Mouse (Mus musculus) skeletal muscle tissue, adult 2 months (tissue): ENCODE measurements at regions not wholly inside any gene's neighbourhood (a gene's known extent, or its start where the extent isn't known, plus 50 kb on each side); places are given as distances from the start of the nearest gene placed in this dataset.

Source experiments
- DNase-seq: peaks from one replicate; pipeline ENCODE4 v3.0.0-alpha.2; 2012; ENCODE audit warnings: low read depth, low spot score

DNA sequence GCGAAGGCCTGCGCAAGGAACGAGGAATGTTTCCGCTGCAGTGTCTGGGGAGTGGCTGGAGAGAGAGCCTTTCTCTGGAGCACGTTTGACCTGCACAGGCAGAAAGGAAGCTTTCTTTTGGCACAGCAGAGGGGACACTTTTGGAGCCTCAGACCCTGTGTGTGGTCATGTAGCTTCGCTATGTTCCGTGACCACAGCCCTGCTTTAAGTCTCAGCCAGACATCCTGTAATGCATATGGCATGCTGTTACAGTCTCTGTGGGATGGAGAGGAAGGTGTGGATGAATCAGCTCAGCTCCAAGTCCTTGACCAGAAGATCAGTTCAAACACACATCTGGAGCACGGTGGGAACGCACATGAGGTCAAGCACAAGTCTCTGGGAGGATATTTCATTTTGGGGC is 107.3 kb upstream of the Tnp1 start:
- DNase-seq, result peak; percentile 32

DNA sequence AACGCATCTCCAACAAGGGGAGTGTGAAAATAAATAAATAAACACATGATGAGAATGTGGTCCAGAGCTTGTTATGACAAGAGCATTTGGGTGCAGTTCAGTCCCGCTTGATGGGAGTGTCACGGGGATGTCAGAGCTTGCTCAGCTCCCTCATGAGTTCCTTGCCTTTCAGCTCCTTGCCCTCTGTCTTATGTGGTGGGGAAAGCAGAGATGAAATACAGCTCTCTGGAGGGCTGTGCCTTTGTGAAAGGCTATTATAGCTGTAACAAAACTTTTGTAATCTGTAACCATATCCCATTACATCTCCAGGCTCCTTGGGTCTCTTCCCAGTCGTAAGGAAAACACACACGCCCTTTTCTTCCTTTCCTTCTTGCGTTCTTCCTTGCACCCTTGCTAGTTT is 103.0 kb upstream of the Tnp1 start:
- peak; percentile 85 for DNase-seq

- no peak for DNase-seq
These were observed 100.8 kb upstream of the Tnp1 start for GRCm38 (mm10) chr1:73116526-73116925.

- no peak for DNase-seq
These were observed 100.1 kb upstream of the Tnp1 start for GRCm38 (mm10) chr1:73115854-73116253.

GRCm38 (mm10) chr1:73113137-73113536 is 97.4 kb upstream of the Tnp1 start:
- DNase-seq, result peak; percentile 84

DNA sequence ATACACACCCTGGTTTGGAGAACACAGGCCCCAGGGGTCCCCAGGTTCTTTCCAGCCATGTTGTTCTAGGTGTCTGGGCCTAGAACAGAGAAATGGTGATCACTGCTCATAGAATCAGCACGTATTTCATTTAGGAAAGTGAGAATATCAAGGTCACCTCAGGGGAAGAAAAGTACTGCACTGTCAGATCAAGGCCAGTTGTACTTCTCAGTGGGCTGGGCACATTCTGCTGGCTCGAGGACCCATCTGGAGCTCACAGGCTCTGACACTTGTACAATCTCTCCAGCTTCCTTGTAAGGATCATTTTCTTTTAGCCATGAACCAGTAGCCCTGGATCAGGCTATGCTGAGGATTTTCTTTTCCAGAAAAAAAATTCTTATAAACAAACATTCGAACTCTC is 97.0 kb upstream of the Tnp1 start:
- peak; percentile 54 for DNase-seq

GRCm38 (mm10) chr1:73111911-73112310 is 96.2 kb upstream of the Tnp1 start:
- DNase-seq, result peak; percentile 89

DNA sequence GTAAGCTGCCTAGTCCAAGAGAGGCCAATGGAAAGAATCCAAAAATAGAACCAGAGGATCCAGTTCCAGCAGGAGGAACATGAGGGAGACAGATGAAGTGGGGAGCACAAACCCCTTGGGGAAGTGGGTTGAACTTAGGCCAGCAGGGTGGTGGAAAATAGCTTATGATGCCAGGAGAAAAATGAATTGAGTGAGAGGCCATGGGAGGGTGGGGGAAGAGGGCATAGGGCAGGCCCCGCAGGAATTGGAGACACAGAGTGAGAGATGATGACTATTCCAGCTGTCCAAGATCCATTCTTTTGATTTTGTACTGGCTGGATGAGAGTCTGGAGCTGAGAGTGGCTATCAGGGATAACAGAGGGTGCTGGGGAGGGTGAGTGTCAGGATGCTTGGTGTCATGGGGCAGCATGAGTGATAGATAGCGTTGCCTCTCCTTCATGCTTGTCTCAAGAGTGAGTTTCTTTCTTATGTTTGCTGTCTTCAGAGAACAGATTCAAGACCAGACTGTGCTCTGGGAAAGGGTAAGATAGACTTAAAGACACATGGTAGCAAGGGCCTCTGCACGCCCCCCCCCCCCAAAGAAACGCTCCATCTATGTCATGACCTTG is 90.3 kb upstream of the Tnp1 start:
- peak; percentile 82 for DNase-seq

DNA sequence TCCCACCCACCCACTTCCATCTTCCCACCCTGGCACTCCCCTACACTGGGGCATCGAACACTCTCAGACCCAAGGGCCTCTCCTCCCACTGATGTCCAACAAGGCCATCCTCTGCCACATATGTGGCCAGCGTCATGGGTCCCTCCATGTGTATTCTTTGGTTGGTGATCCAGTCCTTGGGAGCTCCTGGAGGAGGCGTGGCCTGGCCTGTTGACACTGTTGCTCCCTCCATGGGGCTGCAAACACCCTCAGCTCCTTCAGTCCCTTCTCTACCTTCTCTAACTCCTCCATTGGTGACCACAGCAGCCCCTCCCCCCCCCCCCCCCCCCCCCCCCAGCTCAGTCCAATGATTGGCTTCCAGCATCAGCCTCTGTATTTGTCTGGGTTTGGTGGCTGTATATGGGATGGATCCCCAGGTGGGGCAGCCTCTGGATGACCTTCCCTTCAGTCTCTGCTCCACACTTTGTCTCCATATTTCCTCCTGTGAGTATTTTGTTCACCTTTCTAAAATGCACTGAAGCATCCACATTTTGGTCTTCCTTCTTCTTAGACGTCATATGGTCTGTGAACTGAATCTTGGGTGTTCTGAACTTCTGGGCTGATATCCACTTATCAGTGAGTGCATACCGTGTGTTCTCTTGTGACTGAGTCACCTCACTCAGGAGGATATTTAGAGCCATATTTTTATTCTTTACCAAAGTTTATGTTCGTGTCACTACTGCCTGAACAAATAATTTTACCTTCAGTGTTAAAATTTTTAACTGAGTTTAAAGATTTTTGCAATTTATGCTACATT is 82.1 kb upstream of the Tnp1 start:
- no peak for DNase-seq

DNA sequence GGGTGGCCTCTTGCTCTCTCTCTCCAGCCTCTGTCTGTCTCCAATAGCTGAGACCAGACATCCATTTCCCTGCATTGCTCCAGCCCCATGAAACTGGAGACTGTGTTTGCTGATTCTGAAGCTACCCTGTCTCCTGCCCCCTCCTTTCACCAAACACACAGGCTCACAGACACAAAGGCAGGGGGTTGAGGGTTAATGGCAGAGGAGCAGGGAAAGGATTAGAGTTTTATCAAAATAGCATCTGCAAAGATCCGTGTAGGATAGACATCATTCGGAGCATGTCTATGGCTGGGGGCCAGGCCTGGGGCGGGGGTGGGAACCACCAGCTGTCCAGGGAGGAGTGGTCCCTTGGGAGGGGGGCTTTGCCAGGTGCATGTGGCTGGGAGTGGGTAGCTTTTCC is 73.9 kb upstream of the Tnp1 start:
- no peak for DNase-seq

- no peak for DNase-seq
These were observed 72.8 kb upstream of the Tnp1 start for GRCm38 (mm10) chr1:73088494-73088893.

DNA sequence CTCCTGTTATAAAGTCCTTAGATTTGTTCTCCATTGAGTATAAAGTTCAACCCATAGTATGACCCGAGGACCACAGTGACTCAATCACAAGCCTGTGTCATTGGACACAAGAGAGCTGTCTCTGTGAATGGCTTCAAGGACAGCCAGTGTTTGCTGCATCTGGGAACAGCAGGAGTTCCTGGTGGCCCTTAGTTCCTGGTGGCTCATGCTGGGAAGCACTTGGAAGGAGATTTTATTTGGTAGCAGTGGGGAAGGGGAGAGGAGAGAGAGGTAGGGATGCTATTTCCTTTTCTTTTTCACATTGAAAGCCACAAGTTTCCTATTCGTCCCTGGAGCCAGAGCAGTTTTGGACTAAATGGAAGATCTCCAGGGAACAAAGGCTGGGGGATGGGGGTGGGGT is 69.2 kb upstream of the Tnp1 start:
- DNase-seq, result no peak

GRCm38 (mm10) chr1:73083396-73083795 is 67.7 kb upstream of the Tnp1 start:
- DNase-seq, result no peak

- DNase-seq, result no peak
These were observed 63.8 kb upstream of the Tnp1 start for GRCm38 (mm10) chr1:73079518-73079917.

GRCm38 (mm10) chr1:73077156-73077555 is 61.4 kb upstream of the Tnp1 start:
- no peak for DNase-seq

DNA sequence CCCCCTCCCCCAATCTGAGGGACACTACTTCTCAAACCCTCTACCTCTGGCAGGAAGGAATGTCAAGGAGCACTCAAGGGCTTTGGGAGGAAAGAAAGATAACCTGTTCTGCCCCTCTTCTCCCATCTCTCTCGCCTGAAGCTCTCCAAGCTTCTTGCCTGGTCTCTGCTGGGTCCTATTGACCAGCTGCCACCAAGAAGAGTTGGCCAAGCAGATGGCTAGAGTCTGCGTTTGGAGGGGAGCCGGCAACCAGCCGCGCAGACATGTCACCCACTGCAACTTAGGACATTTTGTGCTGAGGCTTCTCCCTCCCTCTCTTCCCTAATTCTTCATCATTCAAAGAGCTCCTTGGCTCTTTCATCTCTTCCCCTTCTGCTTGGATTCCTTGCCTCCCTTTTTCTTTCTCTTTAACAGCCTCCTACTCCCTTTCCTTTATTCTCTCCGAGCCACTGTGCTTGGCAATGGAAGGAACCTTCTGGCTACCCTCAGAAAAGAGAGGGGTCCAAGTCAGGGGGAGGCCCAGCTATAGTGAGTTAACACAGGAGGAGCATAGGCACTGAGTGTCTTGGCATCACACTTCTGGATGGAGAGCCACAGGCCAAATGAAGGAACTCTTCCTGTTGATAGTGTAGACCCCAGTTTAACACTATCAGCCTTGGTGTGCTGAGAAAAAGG is 60.1 kb upstream of the Tnp1 start:
- no peak for DNase-seq

DNA sequence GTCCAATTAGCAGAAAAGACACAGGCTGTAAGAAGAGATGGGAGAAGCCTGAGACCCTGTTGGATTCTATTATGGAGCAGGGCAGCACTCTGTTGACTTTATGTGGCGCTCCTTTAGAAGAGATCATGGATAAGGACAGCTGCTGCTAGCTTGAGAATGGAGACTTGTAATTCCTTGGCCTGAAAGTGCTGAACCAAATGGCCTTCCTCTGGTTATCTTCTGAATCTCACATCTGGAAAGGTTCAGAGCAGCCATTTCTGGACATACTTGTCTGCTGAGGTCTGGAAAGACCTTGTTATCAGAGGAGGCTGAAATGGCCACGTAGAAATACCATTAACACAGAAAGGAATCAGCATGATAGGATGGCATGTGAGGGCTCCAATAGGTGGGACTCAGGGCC is 59.5 kb upstream of the Tnp1 start:
- DNase-seq, result no peak

DNA sequence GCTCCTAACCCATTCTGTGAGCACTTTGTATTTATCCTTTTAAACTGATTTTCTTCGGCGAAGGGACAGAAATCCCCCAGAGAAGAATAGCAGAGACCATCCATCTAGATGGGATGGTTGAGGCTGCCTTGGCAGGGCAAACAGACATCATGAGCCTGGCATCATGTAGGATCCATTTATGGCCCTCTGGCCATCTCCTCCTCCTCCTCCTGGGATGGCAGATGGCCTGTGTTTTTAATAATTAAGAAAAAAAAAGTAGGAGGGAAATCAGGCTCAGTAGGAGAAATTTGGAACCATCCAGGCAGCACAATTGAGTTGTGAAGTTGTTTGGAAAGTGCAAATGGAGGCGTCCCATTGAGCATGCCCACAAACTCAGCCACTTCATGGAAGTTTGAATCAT is 58.8 kb upstream of the Tnp1 start:
- DNase-seq, result no peak

- no peak for DNase-seq
These were observed 56.7 kb upstream of the Tnp1 start for GRCm38 (mm10) chr1:73072237-73072904.

DNA sequence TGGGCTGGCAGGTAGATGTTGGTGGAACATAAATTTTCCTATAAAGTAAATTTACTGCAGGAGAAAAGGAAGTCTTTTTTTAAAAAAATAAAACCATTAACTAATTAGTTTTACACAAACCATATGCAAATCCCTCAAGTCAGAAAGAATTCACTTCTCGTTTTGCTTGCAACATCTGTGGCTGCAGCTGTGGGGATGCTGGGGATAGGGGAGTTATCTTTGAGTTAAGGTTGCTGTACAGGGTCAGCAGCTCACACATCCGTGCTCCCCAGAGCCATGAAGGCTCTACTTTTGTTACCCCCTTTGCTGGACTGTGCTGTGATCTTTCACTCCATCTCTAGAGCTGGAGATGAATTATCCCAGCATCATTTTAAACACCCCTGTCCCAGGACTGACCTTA is 54.4 kb upstream of the Tnp1 start:
- DNase-seq, result no peak
